ENCODE assay signal across 22 mouse cellular contexts in genomic region chr16:49814419-49814818, GRCm38 (mm10). TPM values are rescaled to one million over a fixed set of nuclear protein-coding genes. Genes with fewer than 3 reads are reported as not detected.
A peak's percentile ranks its signal among the peaks of the same experiment; 100 is the strongest.
DNase-seq lines count a peak whose midpoint lies in the region; ATAC-seq lines count a peak whose summit lies in the region.
"Had no signal": no experiment of that assay in that cellular context is flagged by ENCODE, and none has a peak within 500 bp of the region (broad histone marks: within the 10 kb centered on the region; RNA-seq: fewer than 3 reads in every experiment).

No protein-coding gene starts in this region.

- peak; percentile 92 for ATAC-seq in kidney, embryonic 16.5 days (ENCODE audit: low FRiP score, low TSS enrichment)
- peak; percentile 49; the same call in 1 of the 2 replicates for ATAC-seq in lung, embryonic 15.5 days (ENCODE audit: borderline replicate concordance, extremely low read depth, low FRiP score, low TSS enrichment)
- ATAC-seq in forebrain, embryonic 16.5 days = no peak
- ATAC-seq: forebrain, postnatal 0 days; inflammation-experienced regulatory T-cells, adult 6 months; midbrain, embryonic 15.5 days had no signal

- WGBS in kidney, embryonic 16.5 days = 52% methylated on average over 4 of the region's 4 CpGs
- WGBS in lung, embryonic 15.5 days = 41% methylated on average over 4 of the region's 4 CpGs
- 80% methylated on average over 4 of the region's 4 CpGs for WGBS in forebrain, embryonic 16.5 days

- no peak overlapping the region for H3K4me3 ChIP-seq in kidney, embryonic 16.5 days (ENCODE audit: low read length)
- H3K4me3 ChIP-seq in lung, embryonic 15.5 days = no peak overlapping the region
- no peak overlapping the region for H3K4me3 ChIP-seq in forebrain, embryonic 16.5 days (replicated peaks; ENCODE audit: low read length)
- H3K4me3 ChIP-seq: forebrain, embryonic 10.5 days; heart, adult 2 months; hindbrain, embryonic 13.5 days; limb, embryonic 13.5 days; liver, embryonic 13.5 days; midbrain, embryonic 15.5 days; neural tube, embryonic 12.5 days had no signal

- H3K4me2 ChIP-seq in kidney, embryonic 16.5 days (replicated peaks; ENCODE audit: low read depth, low read length) = no peak overlapping the region
- no peak overlapping the region for H3K4me2 ChIP-seq in lung, embryonic 15.5 days
- no peak overlapping the region for H3K4me2 ChIP-seq in forebrain, embryonic 16.5 days (ENCODE audit: low read length)
- H3K4me2 ChIP-seq: hindbrain, embryonic 13.5 days; limb, embryonic 13.5 days; liver, embryonic 13.5 days; midbrain, embryonic 15.5 days; neural tube, embryonic 12.5 days had no signal

- no peak overlapping the region for H3K9ac ChIP-seq in kidney, embryonic 16.5 days (replicated peaks; ENCODE audit: low read length)
- no peak overlapping the region for H3K9ac ChIP-seq in lung, embryonic 15.5 days
- H3K9ac ChIP-seq in forebrain, embryonic 16.5 days (replicated peaks; ENCODE audit: low read depth, low read length) = no peak overlapping the region
- H3K9ac ChIP-seq: forebrain, postnatal 0 days; hindbrain, embryonic 13.5 days; limb, embryonic 13.5 days; liver, embryonic 13.5 days; midbrain, embryonic 15.5 days; neural tube, embryonic 12.5 days had no signal

- no peaks in the 10 kb centered on the region for H3K9me3 ChIP-seq in kidney, embryonic 16.5 days (ENCODE audit: low read length)
- no peaks in the 10 kb centered on the region for H3K9me3 ChIP-seq in lung, embryonic 15.5 days
- no peaks in the 10 kb centered on the region for H3K9me3 ChIP-seq in forebrain, embryonic 16.5 days (ENCODE audit: control insufficient read depth, low read length)
- H3K9me3 ChIP-seq: forebrain, embryonic 10.5 days; G1E; hindbrain, embryonic 13.5 days; limb, embryonic 13.5 days; liver, embryonic 13.5 days; midbrain, embryonic 15.5 days; neural tube, embryonic 12.5 days had no signal

- DNase-seq in kidney, postnatal 4 days = no peak
- no peak for DNase-seq in lung, postnatal 14 days
- DNase-seq in R1 (ENCODE audit: low read depth, low spot score) = peak; percentile 76
- peak; percentile 19 for DNase-seq in yolk sac, embryonic 10.5 days (ENCODE audit: low spot score)
- DNase-seq: adrenal gland, postnatal 25 days; cerebellum, adult 9-10 months; forebrain, postnatal 0 days; gastrocnemius, postnatal 25 days; heart, adult 2 months; layer of hippocampus, adult 9-11 months; liver, embryonic 13.5 days; right cerebral cortex, postnatal 14 days had no signal

- no peaks in the 10 kb centered on the region for H3K27me3 ChIP-seq in kidney, embryonic 16.5 days (ENCODE audit: insufficient read depth, low read length)
- no peaks in the 10 kb centered on the region for H3K27me3 ChIP-seq in lung, embryonic 15.5 days
- no peaks in the 10 kb centered on the region for H3K27me3 ChIP-seq in forebrain, embryonic 16.5 days (replicated peaks; ENCODE audit: control insufficient read depth, insufficient read depth, low read length)
- H3K27me3 ChIP-seq: hindbrain, embryonic 13.5 days; limb, embryonic 13.5 days; liver, embryonic 13.5 days; midbrain, embryonic 15.5 days; neural tube, embryonic 12.5 days had no signal

- H3K27ac ChIP-seq in kidney, embryonic 16.5 days (ENCODE audit: low read length) = no peak overlapping the region
- H3K27ac ChIP-seq in lung, embryonic 15.5 days = no peak overlapping the region
- H3K27ac ChIP-seq in forebrain, embryonic 16.5 days (ENCODE audit: low read length) = no peak overlapping the region
- H3K27ac ChIP-seq: forebrain, embryonic 10.5 days; heart, adult 2 months; hindbrain, embryonic 13.5 days; limb, embryonic 13.5 days; liver, embryonic 13.5 days; midbrain, embryonic 15.5 days; neural tube, embryonic 12.5 days had no signal

- no peaks in the 10 kb centered on the region for H3K4me1 ChIP-seq in kidney, embryonic 16.5 days (ENCODE audit: insufficient read depth, low read length)
- H3K4me1 ChIP-seq in lung, embryonic 15.5 days = no peaks in the 10 kb centered on the region
- no peaks in the 10 kb centered on the region; the same call in 1 of the 2 replicates for H3K4me1 ChIP-seq in forebrain, embryonic 16.5 days (replicated peaks; ENCODE audit: control insufficient read depth, insufficient read depth, low read length)
- H3K4me1 ChIP-seq: hindbrain, embryonic 13.5 days; midbrain, embryonic 15.5 days; neural tube, embryonic 12.5 days had no signal

- no peaks in the 10 kb centered on the region for H3K36me3 ChIP-seq in kidney, embryonic 16.5 days (ENCODE audit: insufficient read depth, low read length)
- no peaks in the 10 kb centered on the region for H3K36me3 ChIP-seq in lung, embryonic 15.5 days
- no peaks in the 10 kb centered on the region for H3K36me3 ChIP-seq in forebrain, embryonic 16.5 days (ENCODE audit: control insufficient read depth, insufficient read depth)
- H3K36me3 ChIP-seq: forebrain, embryonic 10.5 days; G1E; hindbrain, embryonic 13.5 days; limb, embryonic 13.5 days; liver, embryonic 13.5 days; midbrain, embryonic 15.5 days; neural tube, embryonic 12.5 days had no signal

RNA-seq across cellular contexts. Expression of gene Cd47, which starts 14.1 kb away (rescaled TPM):
- polyA plus RNA-seq in kidney, embryonic 16.5 days (2015; fragmentation: Nextera tagmentation; extraction: Ambion mirVana) = 75.2 and 78.0 TPM in 2 replicates
- 108 and 123 TPM in 2 replicates for polyA plus RNA-seq in lung, embryonic 15.5 days (2015; fragmentation: Nextera tagmentation; extraction: Ambion mirVana)
- polyA plus RNA-seq in forebrain, embryonic 16.5 days (2015; fragmentation: Nextera tagmentation; extraction: Ambion mirVana) = 125 and 131 TPM in 2 replicates

Comparison
In these comparisons a context has a peak if more than half of its experiments do, and no peak if none do; other contexts are left out.
1. DNase-seq: peak in R1 (single experiment) and yolk sac, embryonic 10.5 days (single experiment); none in kidney, postnatal 4 days (0 of 2) and lung, postnatal 14 days (single experiment).